Mouse (Mus musculus): ENCODE measurements at regions not wholly inside any gene's neighbourhood (a gene's known extent, or its start where the extent isn't known, plus 50 kb on each side); places are given as distances from the start of the nearest gene placed in this dataset.
A peak's percentile ranks its signal among the peaks of the same experiment; 100 is the strongest.

DNA sequence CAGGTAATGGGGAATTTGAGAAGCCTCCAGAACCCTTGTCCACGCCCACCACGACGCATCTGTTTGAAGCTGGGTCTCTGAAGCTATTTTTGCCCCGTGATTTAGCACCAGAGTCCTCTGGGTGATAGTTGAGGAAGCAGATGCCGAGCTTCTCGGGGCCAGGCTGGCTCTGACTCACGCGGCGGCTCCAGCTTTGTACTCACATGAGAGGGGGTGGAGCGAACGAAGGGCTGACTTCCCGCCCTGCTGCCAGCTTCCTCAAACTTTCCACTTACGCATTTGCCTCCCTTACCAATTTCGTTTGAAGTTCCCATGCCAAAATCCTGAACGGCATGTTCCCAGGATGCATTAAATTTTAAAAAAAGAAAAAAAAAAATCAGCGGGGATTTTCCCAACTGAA, 74.1 kb upstream of the Hnrnpa3 start:
- DNase-seq (ENCODE audit: low spot score), result peak; percentile 76

DNA sequence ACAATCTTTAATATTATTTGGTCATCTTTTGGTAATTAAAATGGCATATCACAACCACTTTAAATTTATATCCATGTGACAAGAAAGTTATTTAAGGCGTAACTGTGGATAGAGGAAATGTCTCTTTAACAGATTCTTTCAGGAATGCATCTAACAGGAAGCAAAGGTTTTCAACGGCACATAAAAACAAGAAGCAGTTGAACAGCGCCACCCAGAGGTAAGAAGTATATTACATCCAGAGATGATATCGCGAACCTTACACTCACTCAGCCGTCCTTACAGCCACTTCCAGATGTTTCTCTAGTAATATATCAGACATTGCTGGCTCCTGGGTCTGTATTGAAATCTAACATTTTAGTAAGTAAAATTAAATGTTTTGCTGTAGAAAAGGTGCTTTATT, 70.5 kb upstream of the Hnrnpa3 start:
- peak; percentile 66 for DNase-seq (ENCODE audit: low spot score)

- DNase-seq (ENCODE audit: low spot score), result peak; percentile 41
These were observed 69.6 kb upstream of the Hnrnpa3 start for GRCm38 (mm10) chr2:75589452-75589851.

GRCm38 (mm10) chr2:75590175-75590574, 68.9 kb upstream of the Hnrnpa3 start:
- peak; percentile 96 for DNase-seq (ENCODE audit: low spot score)

- no peak for DNase-seq (ENCODE audit: low spot score)
These were observed 58.5 kb upstream of the Hnrnpa3 start for GRCm38 (mm10) chr2:75600511-75600910.

GRCm38 (mm10) chr2:75603175-75603871, 55.7 kb upstream of the Hnrnpa3 start:
- DNase-seq (ENCODE audit: low spot score), result peak; percentile 75

GRCm38 (mm10) chr2:75605634-75606033, 53.4 kb upstream of the Hnrnpa3 start:
- DNase-seq (ENCODE audit: low spot score), result no peak

DNA sequence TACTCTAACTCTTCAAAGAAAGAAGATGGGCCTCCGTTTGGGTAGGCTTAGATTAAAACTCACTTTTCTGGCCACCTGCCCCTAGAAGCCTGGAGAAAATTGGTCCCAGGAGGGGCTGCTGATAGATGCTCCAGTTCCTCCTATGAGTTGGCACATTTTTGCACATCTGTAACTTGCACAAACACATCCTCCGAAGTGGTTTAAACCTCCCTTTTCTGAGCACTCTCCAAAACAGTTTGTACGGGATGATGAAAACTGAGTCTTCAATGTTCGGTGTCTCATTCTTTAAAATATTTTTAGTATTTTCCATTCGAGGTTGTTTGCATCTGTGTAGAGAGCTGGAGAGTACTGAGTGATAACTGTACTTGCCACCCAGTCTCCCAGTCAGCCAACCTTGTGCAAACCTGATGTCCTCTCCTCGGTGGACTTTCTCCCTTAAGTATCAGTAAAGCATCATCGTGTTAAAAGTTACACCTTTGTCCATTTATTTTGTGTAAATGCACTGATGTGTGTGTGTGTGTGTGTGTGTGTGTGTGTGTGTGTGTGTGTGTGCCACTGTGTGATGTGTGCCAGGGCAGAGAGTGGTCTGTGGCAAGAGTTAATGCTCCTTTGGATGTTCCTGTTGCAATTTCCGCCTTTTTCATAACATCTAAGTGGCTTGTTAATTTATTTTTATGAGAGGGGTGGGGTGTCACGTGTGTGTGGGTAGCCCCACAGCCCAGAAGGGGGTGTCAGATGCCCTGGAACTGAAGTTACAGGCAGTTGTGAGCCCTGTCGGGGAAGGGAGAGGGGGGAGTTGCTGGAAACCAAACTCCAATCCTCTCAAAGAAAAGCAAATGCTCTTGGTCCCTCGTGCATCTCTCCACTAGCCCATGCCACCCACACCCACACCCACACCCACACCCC, 51.8 kb upstream of the Hnrnpa3 start:
- no peak for DNase-seq (ENCODE audit: low spot score)

DNA sequence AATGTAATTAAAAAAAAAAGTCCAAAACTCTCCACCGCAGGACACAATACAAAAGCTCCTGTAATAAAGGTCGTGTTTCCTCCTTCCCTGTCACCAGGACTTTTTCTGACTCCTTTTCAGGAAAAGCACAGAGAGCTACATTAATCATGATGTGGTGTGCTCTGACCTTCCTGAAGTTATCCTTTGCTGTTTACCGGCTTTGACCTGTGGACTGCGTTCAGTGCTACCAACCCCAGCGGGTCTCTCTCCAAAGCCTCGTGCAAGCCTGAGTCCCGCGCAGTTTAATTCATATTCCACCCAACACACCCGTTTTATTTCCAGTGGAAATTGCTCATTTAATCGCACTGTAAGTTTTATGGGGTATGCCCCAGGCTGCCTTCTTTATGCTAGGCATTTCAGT, 51.1 kb upstream of the Hnrnpa3 start:
- DNase-seq (ENCODE audit: low spot score), result no peak

DNA sequence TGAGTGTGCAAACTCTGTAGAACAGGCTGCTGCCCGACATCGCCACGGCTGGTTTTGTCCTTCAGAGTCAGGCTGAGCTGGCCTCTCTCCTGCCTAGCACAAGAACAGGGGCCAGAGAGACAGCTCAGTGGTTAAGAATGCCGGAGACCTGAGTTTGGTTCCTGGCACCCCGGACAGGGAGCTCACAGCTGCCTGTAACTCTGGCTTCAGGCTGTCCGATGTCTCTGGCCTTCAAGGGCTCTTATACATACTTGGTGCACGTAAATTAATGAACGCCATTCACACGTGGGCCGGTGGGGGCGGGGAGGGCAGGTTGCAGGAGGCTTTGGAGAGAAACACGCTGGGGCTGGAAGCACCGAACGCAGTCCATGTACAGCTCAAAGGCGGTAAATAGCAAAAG, 50.6 kb upstream of the Hnrnpa3 start:
- peak; percentile 62 for DNase-seq (ENCODE audit: low spot score)

- DNase-seq (ENCODE audit: low spot score), result no peak
These were observed 49.7 kb upstream of the Hnrnpa3 start for GRCm38 (mm10) chr2:75609150-75609946.

Data from testis, postnatal 10 days (tissue).